ENCODE assay signal across 1 mouse cellular context in the genomic region with DNA sequence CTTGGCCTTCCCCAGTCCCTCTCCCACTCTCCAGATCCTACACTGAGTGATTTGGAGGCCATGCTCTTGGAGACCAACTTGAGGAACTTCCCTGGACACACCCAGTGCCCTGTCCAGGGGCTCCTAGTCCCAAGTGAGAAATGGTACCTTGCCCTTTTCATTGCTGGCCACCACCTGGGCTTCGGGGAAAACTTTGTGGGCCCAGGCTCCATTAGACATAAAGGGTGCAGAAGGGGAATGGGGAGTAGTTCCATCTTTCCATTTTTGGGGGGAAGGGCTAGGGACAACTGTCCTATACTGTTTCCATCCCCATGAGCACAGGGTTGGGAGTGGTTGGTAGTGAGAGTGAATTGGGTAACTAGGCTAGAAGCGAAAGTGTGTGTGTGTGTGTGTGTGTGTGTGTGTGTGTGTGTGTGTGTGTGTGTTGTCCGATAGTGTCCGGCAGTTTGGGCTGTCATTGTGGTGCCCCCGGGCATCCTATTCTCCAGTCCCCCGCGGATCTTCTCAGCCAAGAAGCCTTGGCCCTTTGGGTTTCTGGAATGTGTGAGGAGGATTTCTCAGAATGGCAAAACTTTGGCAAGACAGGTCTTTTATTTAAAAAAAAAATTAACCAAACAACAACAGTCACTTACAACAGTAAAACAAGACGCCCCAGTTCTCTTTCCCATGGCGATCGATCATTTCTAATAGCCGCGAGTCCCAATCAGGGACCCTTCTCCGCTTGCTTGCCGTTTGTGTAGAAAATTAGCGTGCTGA.
A peak's percentile ranks its signal among the peaks of the same experiment; 100 is the strongest.
TF ChIP-seq lines count a peak whose summit lies in the region.

No protein-coding gene starts in this region.

TF ChIP-seq in CH12.LX, 34 proteins besides CTCF, POLR2A, EP300 and RAD21 (continued from another document):
- TF ChIP-seq SIN3A (IDR thresholded peaks at IDR 0.05; ENCODE audit: low read length) (0 out of 2 replicates have a peak, but pooled peaks have one; percentile 61), RCOR1 (conservative IDR thresholded peaks at IDR 0.05; ENCODE audit: low read depth, low read length) (peak; percentile 44; the same call in 1 of the 2 replicates), MEF2A (IDR thresholded peaks at IDR 0.05; ENCODE audit: borderline replicate concordance, low read depth, low read length) (peak; percentile 57; the same call in 1 of the 2 replicates), HCFC1 (IDR thresholded peaks at IDR 0.05; ENCODE audit: low read depth, low read length) (no peak), JUND (conservative IDR thresholded peaks at IDR 0.05; ENCODE audit: low read depth, low read length) (no peak)
